Mouse (Mus musculus) cerebellum, adult 2 months (tissue): ENCODE results near the gene Thoc6.

Source experiments
- CTCF ChIP-seq: fragments of 200-500 bp; IDR thresholded peaks from 2 replicates; pipeline ENCODE4 v1.5.1; 2011; ENCODE audit warnings: low read depth, mild to moderate bottlenecking, control low read depth, low read length, moderate library complexity, borderline replicate concordance; ENCODE audit not compliant: insufficient read depth
- POLR2A ChIP-seq: fragments of 200-500 bp; IDR thresholded peaks from 2 replicates; pipeline ENCODE4 v1.6.1; 2011; ENCODE audit warnings: low read length, control low read depth, borderline replicate concordance; ENCODE audit not compliant: insufficient read depth

GRCm38 (mm10) chr17:23651363-23651762 lies 22.3 kb downstream of the Thoc6 start:
- no peak for TF ChIP-seq CTCF
- TF ChIP-seq POLR2A, result no peak
